Mouse (Mus musculus): ENCODE measurements around the gene Fam76b. TPM values are rescaled to one million over a fixed set of nuclear protein-coding genes. Genes with fewer than 3 reads are reported as not detected.

Fam76b gene
- polyA plus RNA-seq, 1 experiment from 2014 or later, result 23.2 TPM

- Histone ChIP-seq H3K27ac (ENCODE audit: low read depth, low read length) (no peak overlapping the region), H3K27me3 (replicated peaks; ENCODE audit: control insufficient read depth, insufficient read depth, low read length) (no peaks in the 10 kb centered on the region), H3K4me1 (ENCODE audit: control insufficient read depth, insufficient read depth, low read length) (no peaks in the 10 kb centered on the region), H3K9me3 (replicated peaks; ENCODE audit: control insufficient read depth, low read length) (no peaks in the 10 kb centered on the region), H3K36me3 (ENCODE audit: control insufficient read depth, insufficient read depth, low read length) (peaks cover 20% of the 10 kb centered on the region), H3K4me2 (ENCODE audit: low read length) (no peak overlapping the region), H3K9ac (ENCODE audit: low read length) (no peak overlapping the region), H3K4me3 (ENCODE audit: low read depth, low read length) (no peak overlapping the region)
- ATAC-seq (peak; percentile 75), DNase-seq (ENCODE audit: low spot score) (peak; percentile 69)
- 78% methylated on average over 10 of the region's 10 CpGs for WGBS
Measured at GRCm38 (mm10) chr9:13848481-13849480, 21.3 kb downstream of the Fam76b start.

DNA sequence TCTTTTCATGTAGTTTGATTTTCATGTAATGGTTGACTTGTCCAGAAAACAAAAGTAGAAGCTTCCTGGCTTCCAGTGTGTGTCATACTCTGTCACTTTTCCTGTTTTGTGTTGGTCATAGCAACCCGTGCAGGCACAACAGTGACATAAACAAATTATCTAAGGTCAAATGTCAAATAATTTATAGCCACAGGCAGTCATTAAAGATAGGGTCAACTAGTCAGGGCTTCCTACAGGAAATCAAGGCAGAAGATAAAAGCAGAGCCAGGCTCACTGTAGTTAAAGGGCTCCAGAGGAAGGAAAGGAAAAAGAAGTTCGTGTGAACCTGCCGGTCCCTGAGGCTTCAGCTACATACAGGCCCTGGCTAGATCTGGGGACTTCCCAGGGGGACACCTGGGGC is 26.4 kb downstream of the Fam76b start:
- 82% methylated on average over 3 of the region's 3 CpGs for WGBS
- no peak overlapping the region for H3K9ac ChIP-seq (ENCODE audit: low read length)
- no peak overlapping the region for H3K4me3 ChIP-seq (ENCODE audit: low read depth, low read length)
- ATAC-seq, result no peak
- no peaks in the 10 kb centered on the region for H3K4me1 ChIP-seq (ENCODE audit: control insufficient read depth, insufficient read depth, low read length)
- DNase-seq (ENCODE audit: low spot score), result no peak
- no peaks in the 10 kb centered on the region for H3K9me3 ChIP-seq (replicated peaks; ENCODE audit: control insufficient read depth, low read length)
- H3K27me3 ChIP-seq (replicated peaks; ENCODE audit: control insufficient read depth, insufficient read depth, low read length), result no peaks in the 10 kb centered on the region
- no peak overlapping the region for H3K27ac ChIP-seq (ENCODE audit: low read depth, low read length)
- no peak overlapping the region for H3K4me2 ChIP-seq (ENCODE audit: low read length)
- H3K36me3 ChIP-seq (ENCODE audit: control insufficient read depth, insufficient read depth, low read length), result no peaks in the 10 kb centered on the region

- Histone ChIP-seq H3K9me3 (replicated peaks; ENCODE audit: control insufficient read depth, low read length) (no peaks in the 10 kb centered on the region), H3K36me3 (ENCODE audit: control insufficient read depth, insufficient read depth, low read length) (no peaks in the 10 kb centered on the region), H3K4me1 (ENCODE audit: control insufficient read depth, insufficient read depth, low read length) (no peaks in the 10 kb centered on the region), H3K27ac (ENCODE audit: low read depth, low read length) (no peak overlapping the region), H3K4me3 (ENCODE audit: low read depth, low read length) (no peak overlapping the region), H3K4me2 (ENCODE audit: low read length) (no peak overlapping the region), H3K9ac (ENCODE audit: low read length) (no peak overlapping the region), H3K27me3 (replicated peaks; ENCODE audit: control insufficient read depth, insufficient read depth, low read length) (no peaks in the 10 kb centered on the region)
- ATAC-seq (no peak), DNase-seq (ENCODE audit: low spot score) (no peak)
- 67% methylated on average over 1 of the region's 1 CpGs for WGBS
Measured at GRCm38 (mm10) chr9:13856247-13856646, 28.7 kb downstream of the Fam76b start.

DNA sequence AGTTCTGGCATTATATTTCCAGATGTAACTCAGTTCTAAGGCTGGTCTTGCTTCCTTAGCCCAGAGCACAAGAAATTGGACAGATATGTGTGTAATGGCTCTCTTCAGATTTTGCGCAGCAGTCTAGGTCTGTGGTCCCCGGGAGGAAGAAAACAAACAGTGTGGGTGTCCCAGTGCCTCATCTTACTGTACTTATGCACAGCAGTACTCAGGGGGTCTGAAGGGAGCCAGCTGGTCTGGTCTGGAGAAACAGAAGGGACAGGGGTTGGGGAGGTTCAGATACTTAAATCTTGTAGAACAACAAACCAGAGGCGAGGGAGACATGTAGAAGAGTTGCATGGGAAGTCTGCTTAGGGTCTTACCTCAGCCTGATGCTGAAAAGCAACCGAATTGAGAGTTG is 29.3 kb downstream of the Fam76b start:
- no peak overlapping the region for H3K4me2 ChIP-seq (ENCODE audit: low read length)
- H3K9me3 ChIP-seq (replicated peaks; ENCODE audit: control insufficient read depth, low read length), result no peaks in the 10 kb centered on the region
- ATAC-seq (no peak), DNase-seq (ENCODE audit: low spot score) (no peak)
- no peak overlapping the region for H3K4me3 ChIP-seq (ENCODE audit: low read depth, low read length)
- H3K9ac ChIP-seq (ENCODE audit: low read length), result no peak overlapping the region
- no peaks in the 10 kb centered on the region for H3K27me3 ChIP-seq (replicated peaks; ENCODE audit: control insufficient read depth, insufficient read depth, low read length)
- no peaks in the 10 kb centered on the region for H3K36me3 ChIP-seq (ENCODE audit: control insufficient read depth, insufficient read depth, low read length)
- no peaks in the 10 kb centered on the region for H3K4me1 ChIP-seq (ENCODE audit: control insufficient read depth, insufficient read depth, low read length)
- WGBS, result 84% methylated on average over 4 of the region's 4 CpGs
- no peak overlapping the region for H3K27ac ChIP-seq (ENCODE audit: low read depth, low read length)

GRCm38 (mm10) chr9:13867646-13868045 is 40.1 kb downstream of the Fam76b start:
- Histone ChIP-seq H3K4me3 (ENCODE audit: low read depth, low read length) (no peak overlapping the region), H3K27ac (ENCODE audit: low read depth, low read length) (no peak overlapping the region), H3K9me3 (replicated peaks; ENCODE audit: control insufficient read depth, low read length) (no peaks in the 10 kb centered on the region), H3K4me1 (ENCODE audit: control insufficient read depth, insufficient read depth, low read length) (no peaks in the 10 kb centered on the region), H3K9ac (ENCODE audit: low read length) (no peak overlapping the region), H3K4me2 (ENCODE audit: low read length) (no peak overlapping the region), H3K27me3 (replicated peaks; ENCODE audit: control insufficient read depth, insufficient read depth, low read length) (no peaks in the 10 kb centered on the region), H3K36me3 (ENCODE audit: control insufficient read depth, insufficient read depth, low read length) (no peaks in the 10 kb centered on the region)
- no peak for DNase-seq (ENCODE audit: low spot score)
- WGBS, result 54% methylated on average over 2 of the region's 2 CpGs
- ATAC-seq, result no peak

DNA sequence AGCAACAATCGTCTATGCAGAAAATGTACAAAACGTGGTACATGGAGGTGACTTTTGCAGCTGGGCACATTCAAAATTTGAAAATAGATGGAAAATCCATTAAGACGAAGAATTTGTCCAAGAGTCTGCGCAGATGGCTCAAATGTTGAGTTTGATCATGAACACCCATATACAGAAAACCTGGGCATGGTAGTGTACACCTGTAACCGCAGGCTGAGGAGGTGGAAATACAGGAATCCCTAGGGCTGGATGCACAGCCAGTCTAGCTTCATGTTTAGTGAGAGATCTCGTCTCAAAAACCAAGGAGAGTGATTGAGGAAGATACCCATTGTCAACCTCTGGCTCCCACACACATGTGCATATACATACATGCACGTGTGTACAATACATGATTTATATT is 44.1 kb downstream of the Fam76b start:
- DNase-seq (ENCODE audit: low spot score), result no peak
- Histone ChIP-seq H3K4me2 (ENCODE audit: low read length) (no peak overlapping the region), H3K27ac (ENCODE audit: low read depth, low read length) (no peak overlapping the region), H3K4me3 (ENCODE audit: low read depth, low read length) (no peak overlapping the region), H3K27me3 (replicated peaks; ENCODE audit: control insufficient read depth, insufficient read depth, low read length) (no peaks in the 10 kb centered on the region), H3K4me1 (ENCODE audit: control insufficient read depth, insufficient read depth, low read length) (no peaks in the 10 kb centered on the region), H3K9me3 (replicated peaks; ENCODE audit: control insufficient read depth, low read length) (no peaks in the 10 kb centered on the region), H3K9ac (ENCODE audit: low read length) (no peak overlapping the region), H3K36me3 (ENCODE audit: control insufficient read depth, insufficient read depth, low read length) (no peaks in the 10 kb centered on the region)
- 87% methylated on average over 7 of the region's 7 CpGs for WGBS
- no peak for ATAC-seq

DNA sequence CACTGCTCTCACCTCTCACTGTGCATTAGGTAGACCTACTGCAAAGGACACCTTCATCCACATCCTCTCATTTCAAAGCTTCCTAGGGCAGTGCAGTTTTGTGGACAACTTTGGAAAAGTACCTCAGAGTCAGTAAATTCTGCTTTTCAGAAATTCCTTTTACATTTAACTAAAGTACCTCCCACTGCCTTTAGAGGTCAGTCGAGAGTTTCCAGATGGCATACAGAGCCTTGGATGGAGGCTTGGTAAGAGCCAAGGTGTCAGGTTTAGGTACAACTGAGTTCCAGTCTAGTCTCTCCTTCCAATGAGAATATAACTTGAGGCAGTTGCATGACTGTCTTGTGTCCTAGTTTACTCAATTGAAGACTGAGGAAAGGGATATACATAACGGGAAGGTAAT is 46.8 kb downstream of the Fam76b start:
- Histone ChIP-seq H3K9ac (ENCODE audit: low read length) (no peak overlapping the region), H3K9me3 (replicated peaks; ENCODE audit: control insufficient read depth, low read length) (no peaks in the 10 kb centered on the region), H3K27ac (ENCODE audit: low read depth, low read length) (no peak overlapping the region), H3K27me3 (replicated peaks; ENCODE audit: control insufficient read depth, insufficient read depth, low read length) (no peaks in the 10 kb centered on the region), H3K4me1 (ENCODE audit: control insufficient read depth, insufficient read depth, low read length) (no peaks in the 10 kb centered on the region), H3K36me3 (ENCODE audit: control insufficient read depth, insufficient read depth, low read length) (no peaks in the 10 kb centered on the region), H3K4me2 (ENCODE audit: low read length) (no peak overlapping the region), H3K4me3 (ENCODE audit: low read depth, low read length) (no peak overlapping the region)
- WGBS, result 46% methylated on average over 2 of the region's 2 CpGs
- DNase-seq (ENCODE audit: low spot score), result peak; percentile 29
- no peak for ATAC-seq

GRCm38 (mm10) chr9:13875340-13875739 is 47.8 kb downstream of the Fam76b start:
- H3K9me3 ChIP-seq (replicated peaks; ENCODE audit: control insufficient read depth, low read length), result no peaks in the 10 kb centered on the region
- DNase-seq (ENCODE audit: low spot score) (no peak), ATAC-seq (no peak)
- no peak overlapping the region for H3K4me2 ChIP-seq (ENCODE audit: low read length)
- no peaks in the 10 kb centered on the region for H3K4me1 ChIP-seq (ENCODE audit: control insufficient read depth, insufficient read depth, low read length)
- no peak overlapping the region for H3K9ac ChIP-seq (ENCODE audit: low read length)
- 79% methylated on average over 2 of the region's 2 CpGs for WGBS
- H3K36me3 ChIP-seq (ENCODE audit: control insufficient read depth, insufficient read depth, low read length), result no peaks in the 10 kb centered on the region
- no peak overlapping the region for H3K27ac ChIP-seq (ENCODE audit: low read depth, low read length)
- no peaks in the 10 kb centered on the region for H3K27me3 ChIP-seq (replicated peaks; ENCODE audit: control insufficient read depth, insufficient read depth, low read length)
- H3K4me3 ChIP-seq (ENCODE audit: low read depth, low read length), result no peak overlapping the region

DNA sequence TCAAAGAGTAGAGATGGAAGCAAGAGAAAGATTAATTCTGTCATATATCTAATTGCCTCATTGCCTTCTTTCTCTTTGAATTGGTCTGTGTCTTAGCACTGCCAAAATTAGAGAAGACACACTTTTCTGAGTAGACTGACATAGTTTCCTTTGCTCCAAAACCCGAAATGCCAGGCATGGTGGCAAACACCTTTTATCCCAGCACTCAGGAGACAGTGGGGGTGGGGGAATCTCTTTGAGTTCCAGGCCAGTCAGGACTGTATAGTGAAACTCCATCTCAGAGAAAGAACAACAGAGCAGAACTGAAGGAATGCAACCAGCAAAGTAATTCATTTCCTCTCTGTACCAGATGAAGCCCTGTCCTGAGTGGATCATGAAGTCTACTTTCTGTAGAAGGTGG is 53.2 kb downstream of the Fam76b start:
- no peaks in the 10 kb centered on the region for H3K27me3 ChIP-seq (replicated peaks; ENCODE audit: control insufficient read depth, insufficient read depth, low read length)
- DNase-seq (ENCODE audit: low spot score), result no peak
- no peaks in the 10 kb centered on the region for H3K4me1 ChIP-seq (ENCODE audit: control insufficient read depth, insufficient read depth, low read length)
- no peak overlapping the region for H3K27ac ChIP-seq (ENCODE audit: low read depth, low read length)
- H3K4me2 ChIP-seq (ENCODE audit: low read length), result no peak overlapping the region
- no peak overlapping the region for H3K4me3 ChIP-seq (ENCODE audit: low read depth, low read length)
- no peaks in the 10 kb centered on the region for H3K9me3 ChIP-seq (replicated peaks; ENCODE audit: control insufficient read depth, low read length)
- WGBS, result 50% methylated on average over 1 of the region's 1 CpGs
- ATAC-seq, result no peak
- H3K36me3 ChIP-seq (ENCODE audit: control insufficient read depth, insufficient read depth, low read length), result no peaks in the 10 kb centered on the region
- no peak overlapping the region for H3K9ac ChIP-seq (ENCODE audit: low read length)

Measured in forebrain, embryonic 14.5 days (tissue).